Mouse (Mus musculus): ENCODE measurements around the gene P3h1. TPM values are rescaled to one million over a fixed set of nuclear protein-coding genes. Genes with fewer than 3 reads are reported as not detected.
"Not testable (repeated sequence)": the region's sequence is repeated elsewhere in the genome, so short reads cannot be mapped to it uniquely, and the experiment has no call there.

The P3h1 gene
- polyA plus RNA-seq, 1 experiment from 2014 or later, result 63.5 TPM

DNA sequence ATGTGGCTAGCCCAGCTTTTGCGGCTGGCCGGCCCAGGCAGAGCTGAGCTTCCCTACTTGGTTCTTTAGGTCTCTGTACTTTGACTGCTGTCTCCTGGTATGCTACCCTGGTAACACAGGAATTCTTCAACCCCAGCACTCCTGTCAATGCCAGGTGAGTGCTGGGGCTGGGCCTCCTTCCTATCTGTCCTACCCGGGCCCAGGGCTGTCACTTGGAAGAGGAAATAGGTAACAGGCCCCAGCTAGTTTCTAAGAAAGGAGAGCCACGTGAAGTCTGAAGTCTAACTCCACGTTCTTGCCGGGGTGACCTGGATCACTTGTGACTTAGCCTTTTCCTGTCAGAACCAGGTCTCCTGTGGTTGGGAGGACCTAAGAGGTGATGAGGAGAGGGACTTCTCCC lies 24.4 kb downstream of the P3h1 start:
- WGBS, result 75% methylated on average over 6 of the region's 6 CpGs
- H3K4me3 ChIP-seq, result no peak overlapping the region
- H3K4me1 ChIP-seq, result peaks cover 22% of the 10 kb centered on the region
- no peaks in the 10 kb centered on the region for H3K27me3 ChIP-seq
- no peak overlapping the region for H3K9ac ChIP-seq
- H3K27ac ChIP-seq, result no peak overlapping the region
- H3K4me2 ChIP-seq (replicated peaks), result no peak overlapping the region
- no peaks in the 10 kb centered on the region for H3K9me3 ChIP-seq
- no peak for ATAC-seq (ENCODE audit: low FRiP score, low read depth)
- H3K36me3 ChIP-seq, result no peaks in the 10 kb centered on the region

DNA sequence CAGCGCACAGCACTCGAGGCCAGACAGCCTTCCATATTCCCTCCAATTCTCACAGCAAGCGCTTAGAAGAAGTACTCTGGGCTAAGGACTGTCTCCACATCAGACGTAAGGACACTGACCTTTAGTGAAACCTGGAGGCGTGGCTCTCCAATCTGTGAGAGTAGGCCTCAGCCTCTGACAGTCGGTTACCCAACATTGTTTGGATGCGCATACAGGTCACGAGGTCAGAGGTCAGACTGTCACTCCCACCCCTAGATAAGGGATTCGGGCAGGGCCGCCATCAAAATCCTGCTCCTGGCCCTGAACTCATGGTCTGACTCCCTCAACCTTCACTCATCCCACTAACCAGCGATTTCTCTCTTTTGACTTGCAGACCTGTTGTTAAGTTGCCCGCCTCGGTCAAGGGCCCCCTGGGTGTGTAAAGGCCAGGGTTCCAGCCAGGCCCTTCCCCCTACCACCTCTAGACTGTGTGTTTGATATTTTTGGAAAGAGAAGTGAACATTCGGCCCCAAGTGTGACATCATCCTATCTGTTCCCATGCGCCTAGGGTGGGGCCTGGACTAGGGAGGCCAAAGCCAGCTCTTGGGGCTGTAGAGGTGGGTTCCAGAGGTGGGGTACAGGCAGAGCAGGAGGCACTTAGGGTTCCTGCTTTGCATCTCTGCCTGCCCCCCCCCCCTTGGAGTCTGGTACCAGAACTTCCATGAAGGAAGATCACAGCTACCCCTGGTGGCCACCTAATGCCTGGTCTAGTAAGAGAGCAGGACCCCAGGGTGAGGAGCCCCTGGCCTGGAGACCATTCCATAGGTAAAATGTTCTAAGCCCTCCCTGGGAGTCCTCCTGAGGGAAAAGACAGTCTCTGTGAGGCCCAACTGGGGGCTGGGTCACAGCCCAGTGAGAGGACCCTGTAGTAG lies 26.9 kb downstream of the P3h1 start:
- Histone ChIP-seq H3K36me3 (no peaks in the 10 kb centered on the region), H3K4me3 (no peak overlapping the region), H3K4me1 (peaks cover 10% of the 10 kb centered on the region), H3K4me2 (replicated peaks) (no peak overlapping the region), H3K9me3 (no peaks in the 10 kb centered on the region), H3K27me3 (no peaks in the 10 kb centered on the region), H3K27ac (no peak overlapping the region), H3K9ac (no peak overlapping the region)
- WGBS, result 84% methylated on average over 15 of the region's 15 CpGs
- no peak for ATAC-seq (ENCODE audit: low FRiP score, low read depth)

DNA sequence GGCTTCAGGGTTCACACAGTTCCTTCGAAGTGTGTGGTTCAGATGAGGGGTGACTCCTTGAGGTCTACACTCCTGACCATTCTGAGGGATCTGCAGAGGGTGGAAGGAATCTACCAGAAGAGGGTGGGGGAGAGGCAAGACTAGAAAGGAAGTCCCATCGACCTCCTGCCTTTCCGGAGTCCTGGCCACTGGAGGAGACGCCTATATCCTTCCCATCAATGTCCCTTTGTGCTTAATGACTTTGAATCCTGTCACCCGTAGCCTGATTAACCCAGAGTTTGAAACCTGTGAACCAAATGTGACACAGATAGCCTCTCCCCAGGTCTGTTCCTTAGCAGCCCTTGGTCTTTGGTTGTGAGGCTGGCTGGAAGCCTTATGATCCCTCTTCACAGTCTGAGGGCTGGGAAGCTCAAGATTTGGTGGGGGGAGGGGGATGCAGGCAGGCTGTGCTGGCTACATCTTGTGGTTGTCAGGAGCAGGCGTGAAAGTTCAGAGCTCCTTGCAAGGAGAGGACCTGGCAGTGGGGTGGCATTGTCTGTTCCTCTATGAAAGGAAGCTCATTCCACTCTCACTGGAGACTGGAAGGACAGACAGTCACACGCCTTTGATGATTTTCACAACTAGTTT lies 28.5 kb downstream of the P3h1 start:
- no peak overlapping the region for H3K9ac ChIP-seq
- no peaks in the 10 kb centered on the region for H3K27me3 ChIP-seq
- WGBS, result 44% methylated on average over 7 of the region's 7 CpGs
- no peak overlapping the region for H3K4me2 ChIP-seq (replicated peaks)
- H3K4me3 ChIP-seq, result no peak overlapping the region
- H3K36me3 ChIP-seq, result no peaks in the 10 kb centered on the region
- H3K27ac ChIP-seq, result no peak overlapping the region
- H3K4me1 ChIP-seq, result no peaks in the 10 kb centered on the region
- ATAC-seq (ENCODE audit: low FRiP score, low read depth), result no peak
- H3K9me3 ChIP-seq, result no peaks in the 10 kb centered on the region

DNA sequence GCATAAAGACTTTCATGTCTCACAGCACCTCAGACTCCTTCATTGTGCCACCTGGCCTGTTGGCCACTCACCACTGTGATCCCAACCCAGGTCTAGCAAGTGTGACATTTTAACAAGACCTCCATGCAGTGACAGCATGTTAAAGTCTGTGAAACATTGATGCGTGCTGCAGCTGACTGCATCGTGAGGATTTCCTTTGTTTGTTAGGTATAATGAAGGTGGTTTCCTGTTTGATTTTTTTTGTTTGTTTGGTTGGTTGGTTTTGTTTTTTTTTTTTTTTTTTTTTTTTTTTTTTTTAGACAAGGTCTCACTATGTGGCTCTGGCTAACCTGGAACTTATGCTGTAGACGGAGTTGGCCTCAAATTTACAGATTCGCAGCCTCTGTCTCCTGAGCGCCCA lies 29.8 kb downstream of the P3h1 start:
- no peak overlapping the region for H3K4me2 ChIP-seq (replicated peaks)

DNA sequence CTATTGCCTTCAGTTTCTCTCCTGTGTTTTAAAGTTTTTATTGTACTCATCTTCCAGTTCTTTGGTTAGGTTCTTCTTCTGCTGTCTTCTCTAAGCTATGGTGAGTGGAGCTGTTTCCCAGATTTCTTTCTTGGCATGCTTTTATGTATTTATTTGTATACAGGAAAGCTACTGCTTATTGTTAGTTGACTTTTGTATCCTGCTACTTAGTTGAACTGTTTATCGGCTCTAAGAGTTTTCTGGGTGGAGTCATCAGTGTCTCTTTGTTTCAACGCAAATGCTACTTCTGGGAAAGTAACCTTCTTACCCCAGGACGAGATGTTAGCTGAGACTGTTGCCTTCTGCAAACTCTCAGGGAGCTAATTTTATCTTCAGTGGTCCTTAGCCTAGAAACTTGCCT lies 30.7 kb downstream of the P3h1 start:
- 0 out of 2 replicates have a peak, but pooled peaks cover 4% of the 10 kb centered on the region for H3K36me3 ChIP-seq
- no peak for ATAC-seq (ENCODE audit: low FRiP score, low read depth)
- no peaks in the 10 kb centered on the region for H3K4me1 ChIP-seq
- H3K9ac ChIP-seq, result no peak overlapping the region
- no peak overlapping the region for H3K27ac ChIP-seq
- no peak overlapping the region for H3K4me3 ChIP-seq
- no peaks in the 10 kb centered on the region for H3K9me3 ChIP-seq
- 77% methylated on average over 3 of the region's 3 CpGs for WGBS
- no peak overlapping the region for H3K4me2 ChIP-seq (replicated peaks)
- no peaks in the 10 kb centered on the region for H3K27me3 ChIP-seq

More for the DNA sequence above, 29.8 kb downstream of the P3h1 start:
- Histone ChIP-seq H3K4me1 (no peaks in the 10 kb centered on the region), H3K36me3 (no peaks in the 10 kb centered on the region), H3K4me3 (no peak overlapping the region), H3K9me3 (no peaks in the 10 kb centered on the region), H3K9ac (no peak overlapping the region), H3K27ac (no peak overlapping the region), H3K27me3 (no peaks in the 10 kb centered on the region)
- WGBS, result 83% methylated on average over 5 of the region's 5 CpGs
- ATAC-seq (ENCODE audit: low FRiP score, low read depth), result no peak

DNA sequence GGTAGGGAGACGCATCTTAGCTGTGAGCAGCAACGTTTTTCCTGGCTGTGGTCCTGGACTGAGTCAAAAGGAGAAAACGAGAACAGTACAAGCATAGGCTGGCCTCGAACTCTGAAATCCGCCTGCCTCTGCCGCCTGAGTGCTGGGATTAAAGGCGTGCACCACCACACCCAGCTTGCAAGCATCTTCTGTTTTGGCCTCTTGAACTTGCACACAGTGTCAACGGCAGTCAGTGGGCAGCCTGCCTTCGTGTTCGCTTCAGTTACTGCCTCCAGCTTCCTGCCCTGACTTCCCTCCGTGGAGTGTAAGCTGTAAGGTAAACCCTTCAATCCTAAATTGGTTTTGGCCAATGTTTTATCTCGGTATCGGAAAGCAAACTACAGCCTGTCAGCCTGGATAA lies 33.9 kb downstream of the P3h1 start:
- Histone ChIP-seq H3K27me3 (no peaks in the 10 kb centered on the region), H3K4me1 (no peaks in the 10 kb centered on the region), H3K4me2 (replicated peaks) (no peak overlapping the region), H3K4me3 (no peak overlapping the region), H3K27ac (no peak overlapping the region), H3K36me3 (peaks cover 29% of the 10 kb centered on the region), H3K9me3 (no peaks in the 10 kb centered on the region), H3K9ac (no peak overlapping the region)
- WGBS, result 82% methylated on average over 13 of the region's 13 CpGs
- no peak for ATAC-seq (ENCODE audit: low FRiP score, low read depth)

DNA sequence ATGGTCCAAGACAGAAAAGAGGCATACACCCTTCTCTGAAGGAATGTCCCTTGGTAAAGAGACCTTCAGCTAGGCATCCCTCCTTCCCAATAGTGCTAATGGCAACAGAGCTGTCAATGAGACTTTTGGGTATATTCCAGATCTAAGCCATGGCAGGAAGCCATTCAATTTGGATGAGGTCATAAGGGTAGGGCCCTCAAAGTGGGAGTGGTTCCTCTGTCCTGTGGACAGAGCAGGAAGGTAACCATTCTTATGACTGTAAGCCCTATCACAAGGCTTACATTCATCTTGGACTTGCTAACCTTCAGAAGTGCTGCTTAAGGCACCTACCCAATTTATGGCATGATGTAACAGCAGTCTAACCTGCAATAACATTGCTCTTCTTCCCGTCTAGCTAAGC lies 41.9 kb downstream of the P3h1 start:
- Histone ChIP-seq H3K4me1 (no peaks in the 10 kb centered on the region), H3K27ac (no peak overlapping the region), H3K36me3 (peaks cover 95% of the 10 kb centered on the region), H3K4me2 (replicated peaks) (no peak overlapping the region), H3K9me3 (no peaks in the 10 kb centered on the region), H3K4me3 (no peak overlapping the region), H3K9ac (no peak overlapping the region), H3K27me3 (no peaks in the 10 kb centered on the region)
- no peak for ATAC-seq (ENCODE audit: low FRiP score, low read depth)
- 80% methylated on average over 1 of the region's 1 CpGs for WGBS

DNA sequence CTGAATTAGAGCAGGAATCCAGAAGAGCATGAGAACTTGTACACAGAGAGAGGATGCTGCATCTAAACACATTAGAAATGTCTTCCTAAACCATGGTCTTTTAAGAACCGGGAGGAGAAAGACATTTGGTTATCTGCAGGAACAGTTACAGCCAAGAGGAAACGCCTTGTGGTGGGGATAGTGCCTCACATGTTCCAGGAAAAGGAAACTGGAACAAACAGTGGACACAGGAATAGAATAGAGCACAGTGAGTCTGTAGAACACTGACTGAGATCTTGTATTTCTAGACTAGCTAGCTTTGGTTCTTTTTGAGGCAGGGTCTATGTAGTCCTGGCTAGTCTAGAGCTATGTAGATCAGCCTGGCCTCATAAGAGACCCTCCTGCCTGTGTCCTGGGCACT lies 42.5 kb downstream of the P3h1 start:
- Histone ChIP-seq H3K27ac (no peak overlapping the region), H3K27me3 (no peaks in the 10 kb centered on the region), H3K4me1 (no peaks in the 10 kb centered on the region), H3K9me3 (no peaks in the 10 kb centered on the region), H3K36me3 (peaks cover 95% of the 10 kb centered on the region), H3K4me2 (replicated peaks) (no peak overlapping the region), H3K4me3 (no peak overlapping the region), H3K9ac (no peak overlapping the region)
- no peak for ATAC-seq (ENCODE audit: low FRiP score, low read depth)
- 85% methylated on average over 2 of the region's 2 CpGs for WGBS

DNA sequence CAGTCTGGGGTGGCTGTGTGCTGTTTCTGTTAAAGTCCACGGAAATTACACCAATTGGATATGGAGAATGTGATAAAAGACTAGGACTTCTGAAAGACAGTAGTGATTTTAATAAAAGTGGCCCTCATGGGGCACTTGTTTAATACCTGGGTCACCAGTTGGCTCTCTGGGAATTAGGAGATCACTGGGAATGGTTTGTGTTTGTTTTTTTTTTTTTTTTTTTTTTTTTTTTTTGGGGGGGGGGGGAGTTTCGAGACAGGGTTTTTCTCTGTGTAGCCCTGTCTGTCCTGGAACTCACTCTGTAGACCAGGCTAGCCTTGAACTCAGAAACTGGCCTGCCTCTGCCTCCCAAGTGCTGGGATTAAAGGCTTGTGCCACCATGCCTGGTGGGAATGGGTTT lies 43.0 kb downstream of the P3h1 start:
- Histone ChIP-seq H3K27ac (no peak overlapping the region), H3K4me1 (no peaks in the 10 kb centered on the region), H3K4me2 (replicated peaks) (no peak overlapping the region), H3K36me3 (peaks cover 94% of the 10 kb centered on the region), H3K4me3 (no peak overlapping the region), H3K9ac (no peak overlapping the region), H3K9me3 (no peaks in the 10 kb centered on the region), H3K27me3 (no peaks in the 10 kb centered on the region)
- WGBS, result 76% methylated on average over 1 of the region's 2 CpGs
- ATAC-seq (ENCODE audit: low FRiP score, low read depth), result no peak

DNA sequence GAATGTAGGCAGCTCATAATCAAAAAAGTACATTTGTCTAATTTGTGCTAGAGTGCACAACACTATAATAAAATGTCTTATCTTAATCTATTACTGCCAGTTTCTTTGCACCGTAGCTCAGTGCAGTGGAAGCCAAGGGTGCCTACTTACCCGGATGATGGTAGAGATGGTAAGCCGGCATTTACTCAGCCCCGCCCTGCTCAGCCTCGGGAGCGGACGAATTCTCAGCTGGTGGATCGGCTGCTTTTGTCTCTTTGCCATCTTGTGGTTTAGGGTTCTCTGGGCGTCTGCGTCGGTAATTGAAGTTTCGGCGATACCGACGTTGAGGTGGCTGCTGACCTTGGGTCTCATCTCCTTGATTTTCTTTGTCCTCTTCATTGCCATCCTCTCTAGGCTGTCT lies 46.1 kb downstream of the P3h1 start:
- not testable (repeated sequence) for H3K4me3 ChIP-seq; H3K4me1 ChIP-seq; H3K4me2 ChIP-seq (replicated peaks); H3K9me3 ChIP-seq; ATAC-seq (ENCODE audit: low FRiP score, low read depth); H3K27me3 ChIP-seq; H3K27ac ChIP-seq; H3K9ac ChIP-seq
- 92% methylated on average over 15 of the region's 15 CpGs for WGBS
- peaks cover 93% of the 10 kb centered on the region for H3K36me3 ChIP-seq

DNA sequence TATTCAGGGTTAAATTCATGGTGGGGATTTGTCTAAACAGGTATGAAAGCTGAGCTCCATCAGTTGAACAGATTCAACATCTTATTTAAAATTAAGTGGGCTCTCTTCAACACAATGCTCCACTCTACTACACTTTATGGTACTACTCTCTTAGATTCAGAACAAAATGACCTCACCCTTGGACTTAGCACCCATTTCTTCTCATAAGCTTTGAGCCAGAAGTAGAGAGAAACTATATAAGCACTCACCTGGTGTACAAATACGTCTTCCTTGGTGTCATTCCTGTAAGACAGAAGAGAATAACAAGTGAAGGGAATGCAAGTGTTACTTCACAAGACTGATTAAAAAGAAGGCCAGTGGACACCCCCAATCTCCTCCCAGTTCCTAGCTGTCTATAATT lies 52.1 kb downstream of the P3h1 start:
- H3K9me3 ChIP-seq, result no peaks in the 10 kb centered on the region
- WGBS, result 84% methylated on average over 1 of the region's 1 CpGs
- H3K27me3 ChIP-seq, result no peaks in the 10 kb centered on the region
- no peak overlapping the region for H3K4me2 ChIP-seq (replicated peaks)
- no peak overlapping the region for H3K27ac ChIP-seq
- H3K4me3 ChIP-seq, result no peak overlapping the region
- no peaks in the 10 kb centered on the region for H3K4me1 ChIP-seq
- no peak overlapping the region for H3K9ac ChIP-seq
- no peak for ATAC-seq (ENCODE audit: low FRiP score, low read depth)
- H3K36me3 ChIP-seq, result peaks cover 67% of the 10 kb centered on the region

DNA sequence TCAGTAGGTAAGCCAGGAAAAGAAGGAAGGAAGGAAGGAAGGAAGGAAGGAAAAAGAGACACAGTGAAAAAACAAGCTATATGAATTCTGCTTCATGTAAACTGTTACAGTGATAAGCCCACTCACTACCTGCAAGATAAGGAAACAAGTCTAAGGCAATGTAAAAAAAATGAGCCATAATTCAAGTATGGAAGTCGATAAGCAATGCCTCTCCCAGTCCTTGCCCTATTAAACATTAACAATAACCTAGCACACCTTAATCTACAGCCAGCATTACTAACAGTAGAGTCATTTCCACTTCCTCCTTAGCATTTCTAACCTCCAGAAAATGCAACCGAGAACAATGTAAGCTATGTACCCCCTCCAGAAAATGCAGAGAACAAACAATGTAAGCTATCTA lies 52.6 kb downstream of the P3h1 start:
- 80% methylated on average over 2 of the region's 2 CpGs for WGBS
- H3K27ac ChIP-seq, result no peak overlapping the region
- no peak overlapping the region for H3K4me2 ChIP-seq (replicated peaks)
- no peaks in the 10 kb centered on the region for H3K27me3 ChIP-seq
- no peak overlapping the region for H3K4me3 ChIP-seq
- H3K9ac ChIP-seq, result no peak overlapping the region
- peaks cover 64% of the 10 kb centered on the region for H3K36me3 ChIP-seq
- no peak for ATAC-seq (ENCODE audit: low FRiP score, low read depth)
- H3K9me3 ChIP-seq, result no peaks in the 10 kb centered on the region
- 0 out of 2 replicates have a peak, but pooled peaks cover 1% of the 10 kb centered on the region for H3K4me1 ChIP-seq
